Mouse (Mus musculus) E14TG2a.4 (cell line): ENCODE data around the gene Fer.

ENCODE experiments used
- CTCF ChIP-seq: conservative IDR thresholded peaks from 2 replicates; pipeline ENCODE4 v1.5.1; 2014; ENCODE audit warnings: low read length
- NANOG ChIP-seq: IDR thresholded peaks from 2 replicates; pipeline ENCODE4 v1.6.1; 2014; ENCODE audit warnings: borderline replicate concordance, low read length, mixed read lengths
- POU5F1 ChIP-seq: IDR thresholded peaks from 2 replicates; pipeline ENCODE4 v1.6.1; 2014; ENCODE audit warnings: low read length, borderline replicate concordance

DNA sequence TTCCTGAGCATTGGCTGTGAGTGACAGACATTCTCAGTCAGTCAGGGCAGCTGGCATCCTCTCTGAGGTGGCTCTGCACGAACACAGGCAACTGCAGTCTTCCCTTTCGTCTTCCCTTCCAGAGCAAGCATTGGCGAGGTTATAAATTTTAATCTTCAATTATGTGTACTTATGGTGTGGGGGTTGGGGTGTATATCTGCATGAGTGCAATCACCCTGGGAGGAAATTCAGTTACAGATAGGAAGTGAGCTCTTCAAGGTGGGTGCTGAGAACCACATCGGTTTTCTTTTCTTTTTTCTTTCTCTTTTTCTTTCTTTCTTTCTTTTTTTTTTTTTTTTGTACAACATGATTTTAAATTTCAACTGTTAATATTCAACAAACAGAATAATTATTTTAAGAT is 31.3 kb upstream of the Fer start:
- TF ChIP-seq CTCF (no peak), POU5F1 (no peak), NANOG (no peak)
